Mouse (Mus musculus): ENCODE data around the gene Spon1.

GRCm38 (mm10) chr7:114043929-114044549 lies 278.2 kb downstream of the Spon1 start:
- TF ChIP-seq CTCF (IDR thresholded peaks at IDR 0.05; ENCODE audit: control insufficient read depth, insufficient read depth, low read length) = no peak
- no peak for TF ChIP-seq POLR2A (IDR thresholded peaks at IDR 0.05; ENCODE audit: borderline replicate concordance, control insufficient read depth, low read depth, low read length)
